Comparison of ENCODE assay signal across 10 mouse cellular contexts in the genomic region with DNA sequence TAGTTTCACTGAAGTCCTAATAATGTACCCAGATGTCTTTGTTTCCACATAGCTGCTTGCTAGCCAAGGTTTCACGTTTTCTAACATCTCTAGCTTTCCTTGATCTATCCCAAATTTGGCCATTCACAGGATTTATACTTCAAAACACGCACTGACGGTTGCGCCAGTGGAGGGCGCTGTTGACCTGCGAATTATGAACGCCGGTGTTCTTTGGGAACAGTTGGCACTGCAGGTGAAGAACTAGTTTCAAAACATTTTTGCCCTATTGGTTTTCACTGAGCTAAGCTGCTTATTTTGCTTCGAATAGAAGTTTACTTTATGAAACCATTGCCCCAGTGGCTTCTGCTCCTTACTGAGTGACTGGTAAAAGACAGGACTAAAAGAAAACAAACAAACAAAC.
A peak's percentile ranks its signal among the peaks of the same experiment; 100 is the strongest.
DNase-seq lines count a peak whose midpoint lies in the region; ATAC-seq and TF ChIP-seq lines count a peak whose summit lies in the region.
"Had no signal": no experiment of that assay in that cellular context is flagged by ENCODE, and none has a peak within 500 bp of the region (broad histone marks: within the 10 kb centered on the region; RNA-seq: fewer than 3 reads in every experiment).

No protein-coding gene starts in this region.

- no peaks in the 10 kb centered on the region for H3K4me1 ChIP-seq in intestine, embryonic 14.5 days (replicated peaks; ENCODE audit: control insufficient read depth, insufficient read depth, low read length)
- no peaks in the 10 kb centered on the region for H3K4me1 ChIP-seq in intestine, embryonic 15.5 days (replicated peaks)
- no peaks in the 10 kb centered on the region for H3K4me1 ChIP-seq in ES-E14 (ENCODE audit: control insufficient read depth in 2 of 2, insufficient read depth in 2 of 2, low read length in 2 of 2, poor library complexity in 1 of 2)
- H3K4me1 ChIP-seq: embryonic facial prominence, embryonic 12.5 days; liver, embryonic 15.5 days had no signal

- H3K9me3 ChIP-seq in intestine, embryonic 14.5 days (ENCODE audit: control insufficient read depth, low read length): no peaks in the 10 kb centered on the region
- H3K9me3 ChIP-seq in intestine, embryonic 15.5 days: no peaks in the 10 kb centered on the region
- no peaks in the 10 kb centered on the region for H3K9me3 ChIP-seq in ES-E14 (ENCODE audit: control insufficient read depth, insufficient read depth, low read depth, low read length)
- H3K9me3 ChIP-seq: embryonic facial prominence, embryonic 12.5 days; liver, embryonic 15.5 days had no signal

- DNase-seq in intestine, embryonic 14.5 days (ENCODE audit: low spot score): peak; percentile 57
- DNase-seq in ES-E14 (ENCODE audit: low read depth, low spot score) (peak; percentile 51), adipocyte (ENCODE audit: low spot score) (no peak)
- peak; percentile 3 for DNase-seq in c-Kit-positive CD71-positive TER-119-positive erythroid progenitor cells, embryonic 14.5 days (ENCODE audit: low spot score)
- peak; percentile 70 for DNase-seq in layer of hippocampus, adult 11-12 months (ENCODE audit: low spot score)
- DNase-seq in retina, postnatal 1 day: peak; percentile 20
- no peak for DNase-seq in urinary bladder, postnatal 25 days (ENCODE audit: low spot score)

- no peak for ATAC-seq in intestine, embryonic 14.5 days (replicated peaks; ENCODE audit: low FRiP score, low TSS enrichment, low read depth)
- no peak for ATAC-seq in intestine, embryonic 15.5 days

- no peak overlapping the region for H3K4me2 ChIP-seq in intestine, embryonic 14.5 days (ENCODE audit: low read length)
- H3K4me2 ChIP-seq in intestine, embryonic 15.5 days (replicated peaks): no peak overlapping the region
- H3K4me2 ChIP-seq: embryonic facial prominence, embryonic 12.5 days; liver, embryonic 15.5 days had no signal

- no peak overlapping the region for H3K27ac ChIP-seq in intestine, embryonic 14.5 days (ENCODE audit: low read depth)
- H3K27ac ChIP-seq in intestine, embryonic 15.5 days: no peak overlapping the region
- no peak overlapping the region for H3K27ac ChIP-seq in ES-E14 (ENCODE audit: insufficient read depth, low read depth, low read length, poor library complexity, severe bottlenecking)
- H3K27ac ChIP-seq: embryonic facial prominence, embryonic 12.5 days; liver, embryonic 15.5 days had no signal

- no peaks in the 10 kb centered on the region for H3K36me3 ChIP-seq in intestine, embryonic 14.5 days (ENCODE audit: control insufficient read depth, insufficient read depth, low read length)
- H3K36me3 ChIP-seq in intestine, embryonic 15.5 days: no peaks in the 10 kb centered on the region
- H3K36me3 ChIP-seq in ES-E14 (ENCODE audit: control insufficient read depth, insufficient read depth, low read length, poor library complexity, severe bottlenecking): no peaks in the 10 kb centered on the region
- H3K36me3 ChIP-seq: embryonic facial prominence, embryonic 12.5 days; liver, embryonic 15.5 days had no signal

- 8% methylated on average over 9 of the region's 9 CpGs for WGBS in intestine, embryonic 14.5 days
- 6% methylated on average over 9 of the region's 9 CpGs for WGBS in intestine, embryonic 15.5 days

- in situ Hi-C loops in ES-E14 (cut with MboI; ENCODE audit: low sequenced_read_pairs in 2 of 2, unreplicated experiment in 2 of 2): loop anchor here in 1 of 2 experiments (25.0 kb wide), 1 partner anchor 2003 kb away; no protein-coding TSS in a partner anchor

- no peak overlapping the region for H3K9ac ChIP-seq in intestine, embryonic 14.5 days (ENCODE audit: low read length)
- no peak overlapping the region for H3K9ac ChIP-seq in intestine, embryonic 15.5 days
- no peak overlapping the region for H3K9ac ChIP-seq in ES-E14 (ENCODE audit: insufficient read depth, low read depth, low read length, poor library complexity, severe bottlenecking)
- H3K9ac ChIP-seq: embryonic facial prominence, embryonic 12.5 days; liver, embryonic 15.5 days had no signal

- no peaks in the 10 kb centered on the region for H3K27me3 ChIP-seq in intestine, embryonic 14.5 days (replicated peaks; ENCODE audit: control insufficient read depth, insufficient read depth, low read length)
- no peaks in the 10 kb centered on the region for H3K27me3 ChIP-seq in intestine, embryonic 15.5 days (replicated peaks)
- H3K27me3 ChIP-seq: embryonic facial prominence, embryonic 12.5 days; liver, embryonic 15.5 days had no signal

- H3K4me3 ChIP-seq in intestine, embryonic 14.5 days (ENCODE audit: low read depth, low read length): no peak overlapping the region
- no peak overlapping the region for H3K4me3 ChIP-seq in intestine, embryonic 15.5 days (replicated peaks)
- no peak overlapping the region for H3K4me3 ChIP-seq in ES-E14 (ENCODE audit: insufficient read depth in 1 of 2, low read depth in 1 of 2, low read length in 2 of 2, poor library complexity in 1 of 2, severe bottlenecking in 1 of 2)
- H3K4me3 ChIP-seq: embryonic facial prominence, embryonic 12.5 days; liver, embryonic 15.5 days had no signal

TF ChIP-seq in ES-E14, 5 proteins besides CTCF, POLR2A, EP300 and RAD21:
- peak; percentile 89; the same call in 1 of the 2 replicates for TF ChIP-seq ZC3H11A (IDR thresholded peaks at IDR 0.05; ENCODE audit: borderline replicate concordance, low read depth, low read length)
- no peak for TF ChIP-seq HCFC1 (IDR thresholded peaks at IDR 0.05; ENCODE audit: borderline replicate concordance, insufficient read depth, low read length)

Comparison
In these comparisons a context has a peak if more than half of its experiments do, and no peak if none do; other contexts are left out.
1. DNase-seq: peak in intestine, embryonic 14.5 days (single experiment), ES-E14 (single experiment), c-Kit-positive CD71-positive TER-119-positive erythroid progenitor cells, embryonic 14.5 days (single experiment), layer of hippocampus, adult 11-12 months (single experiment) and retina, postnatal 1 day (single experiment); none in urinary bladder, postnatal 25 days (single experiment) and adipocyte (single experiment).